Mouse (Mus musculus): Measurements from ENCODE around the gene Brd1. TPM values are rescaled to one million over a fixed set of nuclear protein-coding genes. Genes with fewer than 3 reads are reported as not detected.

Brd1 gene
- 46.2 and 51.2 TPM in 2 replicates for polyA plus RNA-seq (2012)

DNA sequence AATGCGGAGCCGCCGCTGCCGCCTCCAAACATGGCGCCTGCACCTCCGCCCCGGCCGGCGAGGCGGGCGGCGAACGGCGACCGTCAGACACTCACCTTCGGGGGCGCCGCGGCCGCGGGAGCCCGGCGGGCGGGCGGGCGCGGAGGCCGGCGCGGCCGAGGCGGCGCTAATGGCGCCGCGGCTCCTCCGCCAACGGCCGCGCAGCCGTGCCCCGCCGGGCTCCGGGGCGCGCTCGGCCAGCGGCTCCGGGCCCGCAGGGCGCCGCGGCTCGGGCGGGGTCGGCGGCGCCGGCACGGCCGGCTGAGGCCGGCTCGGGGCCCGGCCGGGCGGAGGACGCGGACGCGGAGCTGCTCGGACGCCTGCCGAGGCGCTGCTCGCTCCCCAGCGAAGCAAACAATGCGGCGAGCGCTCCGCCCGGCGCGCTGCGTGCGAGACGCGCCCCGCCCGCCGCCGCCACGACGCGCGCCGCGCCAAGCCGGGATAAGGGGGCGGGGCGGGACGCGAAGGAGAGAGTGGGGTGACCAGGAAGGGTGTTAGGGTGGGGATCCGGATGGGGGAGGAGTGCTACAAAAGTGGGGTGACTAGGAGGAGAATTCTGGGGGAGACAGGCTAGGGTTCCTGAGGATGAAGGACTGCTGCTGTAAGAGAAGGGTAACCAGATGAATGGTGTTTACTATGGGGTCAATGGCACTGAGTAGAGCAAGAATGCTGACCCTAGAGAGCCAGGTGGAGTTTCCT, at the start of gene Brd1:
TSS of gene Brd1 (minus strand) at position 400 of the 738 bp plus-strand sequence.
- no peak for TF ChIP-seq GATA1 (IDR thresholded peaks at IDR 0.05; ENCODE audit: low read length)

DNA sequence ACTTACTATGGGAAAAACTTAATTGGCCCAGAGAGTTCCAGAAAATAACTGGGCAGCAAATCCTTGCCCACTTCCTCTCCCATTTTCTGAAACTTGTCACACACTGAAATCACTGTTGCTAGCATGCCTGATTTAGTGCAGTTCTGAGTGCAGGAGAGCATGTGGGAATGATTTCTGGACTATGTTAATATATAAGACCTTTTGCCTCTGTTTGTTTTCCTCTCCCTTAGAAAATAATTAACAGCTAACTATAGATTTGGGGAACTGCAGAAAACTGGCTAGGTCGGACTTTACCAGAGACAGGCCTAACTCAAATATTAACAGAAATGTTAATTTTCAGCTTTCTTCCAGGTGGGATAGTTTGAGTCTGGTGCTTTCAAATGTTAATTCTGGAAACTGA, 34.5 kb upstream of the Brd1 start:
- no peak for TF ChIP-seq GATA1 (IDR thresholded peaks at IDR 0.05; ENCODE audit: low read length)

DNA sequence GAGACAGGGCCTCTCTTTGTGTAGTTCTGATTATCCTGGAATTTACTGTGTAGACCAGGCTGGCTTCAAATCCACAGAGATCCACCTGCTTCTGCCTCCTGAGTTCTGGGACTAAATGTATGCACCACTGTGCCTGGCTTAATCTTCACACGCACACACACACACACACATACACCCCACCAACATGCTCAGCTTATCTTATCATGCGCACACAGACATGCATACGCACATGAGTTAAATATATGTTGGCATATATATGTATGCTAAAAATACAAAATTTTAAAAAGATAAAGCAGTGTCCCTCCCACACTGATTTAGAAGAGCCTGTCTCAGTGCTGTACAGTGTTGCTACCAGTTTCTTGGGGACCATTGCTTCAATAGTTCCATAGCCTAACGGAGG, 27.5 kb upstream of the Brd1 start:
- no peak for TF ChIP-seq GATA1 (IDR thresholded peaks at IDR 0.05; ENCODE audit: low read length)

DNA sequence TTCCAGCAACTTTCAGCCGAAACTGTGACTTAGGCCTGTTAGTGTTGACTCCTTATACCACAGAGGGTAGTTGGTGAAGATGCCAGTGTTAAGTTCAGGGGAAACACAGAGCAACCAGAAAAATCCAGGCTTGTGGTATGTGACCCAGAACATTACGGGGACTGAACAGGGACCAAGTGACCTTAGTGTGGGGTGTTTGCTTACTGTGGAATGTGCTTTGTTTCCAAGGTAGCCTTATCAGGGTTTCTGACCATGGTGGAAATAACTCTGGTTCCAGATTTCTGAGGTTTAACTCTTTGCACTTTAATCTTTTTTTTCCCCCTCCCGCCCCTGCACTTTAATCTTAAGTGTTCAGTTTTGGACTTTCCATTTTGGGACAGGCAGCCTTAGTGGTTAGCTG, 24.0 kb upstream of the Brd1 start:
- no peak for TF ChIP-seq GATA1 (IDR thresholded peaks at IDR 0.05; ENCODE audit: low read length)

DNA sequence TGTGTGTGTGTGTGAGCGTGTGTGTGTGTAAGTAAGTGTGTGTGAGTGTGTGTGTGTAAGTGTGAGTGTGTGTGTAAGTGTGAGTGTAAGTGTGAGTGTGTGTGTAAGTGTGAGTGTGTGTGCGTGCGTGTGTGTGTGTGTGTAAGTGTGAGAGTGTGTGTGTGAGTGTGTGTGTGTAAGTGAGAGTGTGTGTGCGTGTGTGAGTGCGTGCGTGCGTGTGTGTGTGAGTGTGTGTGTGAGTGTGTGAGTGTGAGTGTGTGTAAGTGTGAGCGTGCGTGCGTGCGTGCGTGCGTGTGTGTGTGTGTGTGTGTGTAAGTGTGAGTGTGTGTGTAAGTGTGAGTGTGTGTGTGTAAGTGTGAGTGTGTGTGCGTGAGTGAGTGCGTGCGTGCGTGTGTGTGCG, 21.7 kb upstream of the Brd1 start:
- no peak for TF ChIP-seq GATA1 (IDR thresholded peaks at IDR 0.05; ENCODE audit: low read length)

DNA sequence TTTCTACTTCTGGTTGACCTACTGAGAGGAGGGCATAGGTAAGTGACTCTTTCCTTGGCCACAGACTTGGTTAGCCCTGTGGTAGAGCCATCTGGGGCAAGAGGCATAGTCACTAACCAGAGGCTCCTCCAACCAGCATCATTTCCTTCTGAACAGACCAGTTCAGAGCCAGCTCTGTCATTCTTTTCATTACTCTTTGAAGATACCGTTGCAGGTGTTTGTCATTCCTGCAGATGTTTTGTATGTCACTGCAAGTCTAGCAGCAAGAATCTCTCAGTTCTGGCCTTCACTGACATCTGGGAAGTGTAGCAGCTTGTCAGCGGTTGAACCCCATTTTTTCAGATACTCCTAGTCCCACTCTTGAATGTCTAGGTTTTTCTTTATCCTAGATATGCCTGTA, 20.9 kb upstream of the Brd1 start:
- no peak for TF ChIP-seq GATA1 (IDR thresholded peaks at IDR 0.05; ENCODE audit: low read length)

DNA sequence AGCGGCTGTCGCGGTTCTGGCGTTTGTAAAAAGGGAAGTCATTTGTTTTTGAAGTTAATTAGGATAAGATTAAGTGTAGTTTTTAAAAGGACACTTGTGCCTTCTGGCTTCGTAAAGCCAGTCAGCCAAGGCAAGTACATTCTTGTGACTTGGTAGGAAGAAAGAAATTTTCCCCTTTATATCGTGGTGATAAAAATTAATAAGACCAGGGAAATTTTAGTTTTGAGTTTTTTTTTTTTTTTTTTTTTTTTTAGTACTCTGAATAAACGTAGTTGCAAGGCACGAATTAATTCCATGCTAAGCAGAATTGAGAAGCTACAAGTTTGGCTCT, 18.3 kb upstream of the Brd1 start:
- TF ChIP-seq GATA1 (IDR thresholded peaks at IDR 0.05; ENCODE audit: low read length) = no peak

DNA sequence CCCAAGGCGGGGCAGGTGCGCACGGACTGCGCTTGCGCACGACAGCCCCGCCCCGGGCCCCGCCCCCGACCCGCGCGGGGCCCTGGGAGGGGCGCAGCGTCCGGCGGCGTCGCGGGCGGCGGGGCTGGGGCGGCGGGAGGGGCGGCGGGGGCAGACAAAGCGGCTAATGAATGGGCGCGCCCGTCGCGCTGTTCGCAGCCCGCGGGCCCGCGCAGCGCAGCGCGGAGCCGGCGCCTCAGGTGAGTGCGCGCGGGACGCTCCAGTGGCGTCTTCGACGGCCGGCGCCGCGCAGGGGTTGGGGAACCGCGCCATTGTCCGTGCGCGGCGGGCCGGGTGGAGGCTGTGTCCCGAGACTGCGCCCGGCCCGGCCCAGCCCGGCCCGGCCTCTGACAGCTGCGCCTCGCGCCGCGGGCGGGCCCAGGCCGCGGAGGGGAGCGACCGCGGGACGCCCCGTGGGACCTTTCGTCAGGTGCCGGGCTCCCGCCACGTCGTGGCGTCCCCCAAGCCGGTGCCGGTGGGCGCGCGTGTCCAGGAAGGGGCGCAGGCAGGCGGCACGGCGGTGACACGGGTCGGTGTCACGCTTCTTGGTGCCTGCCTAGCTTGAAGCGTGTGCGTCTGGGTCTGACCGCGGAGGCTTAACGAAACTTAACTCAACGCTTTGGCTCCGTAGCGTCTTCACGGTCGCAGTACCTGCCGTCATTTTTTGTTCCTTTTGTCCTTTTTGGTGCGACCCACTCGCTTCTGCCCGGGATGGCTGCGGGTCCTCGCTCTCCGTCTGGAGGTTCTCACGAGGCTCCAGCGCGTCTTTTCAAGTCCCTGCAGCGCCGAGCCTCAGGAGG, 17.8 kb upstream of the Brd1 start, which contains the start of gene Zbed4:
TSS of gene Zbed4 (plus strand) at position 97 of the 839 bp plus-strand sequence.
- no peak for TF ChIP-seq GATA1 (IDR thresholded peaks at IDR 0.05; ENCODE audit: low read length)

DNA sequence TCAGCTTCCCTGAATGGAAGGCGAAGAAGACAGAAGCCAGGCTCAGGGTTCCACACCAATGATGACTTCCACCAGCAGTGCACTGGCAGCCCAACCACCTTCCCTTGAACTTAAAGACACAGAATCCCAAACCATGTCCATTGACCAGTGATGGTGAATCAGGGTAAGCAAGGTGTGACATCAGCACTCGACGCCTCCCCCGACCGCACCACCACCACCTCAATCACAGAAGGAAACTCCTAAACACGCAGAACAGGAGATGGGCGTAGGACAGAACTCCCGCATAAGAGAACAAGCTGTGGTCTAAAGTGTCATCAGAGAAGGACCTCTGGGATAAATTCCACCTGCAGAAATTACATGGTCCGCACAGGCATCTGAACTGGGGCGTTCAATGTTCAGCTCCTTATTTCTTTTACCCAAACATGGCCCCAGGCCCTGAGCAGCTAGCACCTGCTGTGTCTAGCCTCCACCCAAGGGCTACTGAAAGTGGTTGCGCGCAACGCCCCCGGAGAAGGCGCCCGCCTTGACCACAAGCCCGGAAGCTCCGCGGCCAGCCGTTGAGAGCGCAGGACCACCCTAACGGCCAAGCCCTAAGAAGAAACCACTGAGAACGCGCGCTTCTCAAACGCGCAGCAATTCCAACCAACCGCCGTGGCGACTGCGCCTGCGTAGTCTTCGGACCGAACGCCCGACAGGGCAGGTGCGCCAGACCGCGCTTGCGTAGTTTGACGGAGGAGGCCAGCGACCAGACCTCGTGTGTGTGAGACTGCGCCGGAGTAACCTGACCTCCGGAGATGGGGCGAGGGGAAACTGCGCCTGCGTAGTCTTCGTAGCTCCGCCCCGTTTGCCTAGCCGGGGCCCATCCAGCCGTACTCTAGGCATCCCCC, 16.9 kb upstream of the Brd1 start:
- TF ChIP-seq GATA1 (IDR thresholded peaks at IDR 0.05; ENCODE audit: low read length) = no peak

DNA sequence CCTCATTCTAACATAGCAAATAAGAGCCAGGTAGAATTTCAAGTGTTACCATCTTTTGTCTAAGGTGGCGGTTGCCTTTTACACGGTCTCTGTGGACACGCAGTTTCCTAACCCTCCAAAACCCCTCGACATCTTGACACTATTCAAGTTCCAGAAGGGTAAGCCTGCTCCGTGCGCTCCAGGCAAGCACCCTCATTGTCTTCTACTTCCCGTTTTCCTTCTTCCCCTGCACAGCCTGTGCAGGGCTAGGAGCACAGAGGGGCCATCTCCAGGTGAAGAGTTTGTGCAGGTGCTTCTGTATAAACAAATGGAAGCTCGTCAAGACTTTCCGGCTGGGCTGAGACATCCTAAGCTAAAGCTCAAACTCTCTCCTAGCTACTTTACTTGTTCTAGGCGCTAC, 16.0 kb upstream of the Brd1 start:
- TF ChIP-seq GATA1 (IDR thresholded peaks at IDR 0.05; ENCODE audit: low read length) = no peak

DNA sequence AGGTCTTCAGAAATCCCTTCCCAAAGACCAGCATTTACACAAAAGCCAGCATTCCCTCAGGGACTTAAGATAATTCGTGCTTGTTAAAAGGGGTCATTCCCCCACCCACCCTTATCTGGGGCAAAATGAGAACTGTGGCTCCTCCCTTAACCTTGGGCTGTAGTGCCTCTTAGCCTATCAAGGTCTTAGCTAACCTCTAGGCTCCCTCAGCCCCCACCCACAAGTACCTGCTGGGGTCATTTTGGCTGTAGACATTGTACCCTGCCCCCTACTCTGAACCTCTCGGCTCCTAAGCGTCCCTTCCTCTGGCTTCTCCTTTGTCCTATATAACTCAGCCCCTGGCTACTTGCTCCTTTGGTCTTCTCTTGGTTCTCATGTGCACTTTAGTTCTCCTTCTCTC, 11.9 kb upstream of the Brd1 start:
- TF ChIP-seq GATA1 (IDR thresholded peaks at IDR 0.05; ENCODE audit: low read length) = no peak

DNA sequence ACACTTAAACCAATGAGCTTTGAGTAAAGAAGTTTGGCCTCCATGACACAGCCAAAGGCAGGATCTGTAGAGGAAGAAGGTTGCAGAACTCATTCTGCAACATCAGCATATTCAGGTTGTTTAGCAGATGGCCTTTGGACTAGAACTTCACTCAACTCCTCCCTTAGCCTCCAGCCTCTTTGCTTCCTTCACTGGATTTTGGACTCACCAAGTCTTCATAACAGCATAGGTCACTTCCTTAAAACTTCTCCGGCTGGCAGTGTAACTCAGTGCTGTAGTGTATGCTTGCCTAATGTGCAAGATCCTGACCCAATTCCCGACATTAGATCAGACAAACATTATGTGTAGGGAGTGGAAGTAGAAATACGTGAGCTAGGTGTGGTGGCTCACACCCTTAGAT, 11.3 kb upstream of the Brd1 start:
- no peak for TF ChIP-seq GATA1 (IDR thresholded peaks at IDR 0.05; ENCODE audit: low read length)

DNA sequence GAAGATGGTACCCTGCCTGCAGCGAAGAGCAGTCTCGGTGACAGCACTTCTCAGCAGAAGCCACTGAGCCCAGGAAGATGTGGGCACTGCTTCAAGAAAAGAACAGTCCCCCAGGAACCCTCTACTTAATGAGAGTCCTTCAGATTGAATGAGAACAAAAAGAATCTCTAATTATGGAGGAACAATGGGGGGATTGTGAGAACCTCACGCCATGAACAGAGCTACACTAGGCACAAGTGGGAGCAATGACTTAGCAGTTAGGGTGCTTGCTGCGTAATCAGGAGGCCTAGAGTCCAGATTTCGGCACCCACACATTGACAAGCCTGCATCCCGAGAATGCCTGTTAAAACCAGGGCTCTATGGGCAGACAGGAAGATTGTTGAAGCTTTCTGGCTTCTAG, 7.3 kb upstream of the Brd1 start:
- TF ChIP-seq GATA1 (IDR thresholded peaks at IDR 0.05; ENCODE audit: low read length) = no peak

DNA sequence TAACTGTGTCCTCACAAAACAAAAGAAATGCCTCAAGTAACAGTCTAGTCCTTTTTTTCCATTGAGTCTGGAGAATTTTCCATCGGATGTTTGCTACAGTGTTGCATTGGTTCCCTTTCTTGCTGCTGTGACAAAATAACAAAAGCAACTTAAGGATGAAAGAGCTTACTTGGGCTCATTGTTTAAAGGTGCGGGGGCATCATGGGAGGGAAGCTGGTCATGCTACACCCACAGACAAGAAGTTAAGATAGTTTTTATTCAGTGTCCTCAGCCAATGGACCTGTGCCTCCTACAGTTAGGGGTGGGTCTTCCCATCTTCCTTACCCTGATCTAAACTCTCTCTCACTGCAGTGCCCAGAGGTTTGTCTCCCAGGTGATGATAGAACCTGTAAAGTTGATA, 4.4 kb upstream of the Brd1 start:
- no peak for TF ChIP-seq GATA1 (IDR thresholded peaks at IDR 0.05; ENCODE audit: low read length)

DNA sequence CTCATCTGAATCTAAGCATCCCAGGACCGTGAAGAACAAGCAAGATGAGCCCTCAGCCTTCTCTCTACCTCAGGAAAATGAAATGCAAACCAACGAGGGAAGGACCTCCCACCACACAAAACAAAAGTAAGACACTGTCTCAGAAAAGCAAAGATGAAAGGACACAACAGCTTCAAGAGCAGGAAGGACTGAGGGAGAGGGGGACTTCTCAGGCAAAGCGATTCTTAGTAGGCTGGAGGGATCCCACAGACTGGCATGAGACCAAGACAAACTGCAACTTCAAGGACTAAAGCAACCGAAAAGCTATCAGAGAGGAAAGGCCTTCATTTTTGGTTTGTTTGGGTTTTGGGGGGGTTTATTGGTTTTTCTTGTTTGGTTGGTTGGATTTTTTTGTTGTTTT, 2.1 kb upstream of the Brd1 start:
- no peak for TF ChIP-seq GATA1 (IDR thresholded peaks at IDR 0.05; ENCODE audit: low read length)
